Mouse (Mus musculus): ENCODE data around the gene Stard5.
A peak's percentile ranks its signal among the peaks of the same experiment; 100 is the strongest.

The Stard5 gene

DNA sequence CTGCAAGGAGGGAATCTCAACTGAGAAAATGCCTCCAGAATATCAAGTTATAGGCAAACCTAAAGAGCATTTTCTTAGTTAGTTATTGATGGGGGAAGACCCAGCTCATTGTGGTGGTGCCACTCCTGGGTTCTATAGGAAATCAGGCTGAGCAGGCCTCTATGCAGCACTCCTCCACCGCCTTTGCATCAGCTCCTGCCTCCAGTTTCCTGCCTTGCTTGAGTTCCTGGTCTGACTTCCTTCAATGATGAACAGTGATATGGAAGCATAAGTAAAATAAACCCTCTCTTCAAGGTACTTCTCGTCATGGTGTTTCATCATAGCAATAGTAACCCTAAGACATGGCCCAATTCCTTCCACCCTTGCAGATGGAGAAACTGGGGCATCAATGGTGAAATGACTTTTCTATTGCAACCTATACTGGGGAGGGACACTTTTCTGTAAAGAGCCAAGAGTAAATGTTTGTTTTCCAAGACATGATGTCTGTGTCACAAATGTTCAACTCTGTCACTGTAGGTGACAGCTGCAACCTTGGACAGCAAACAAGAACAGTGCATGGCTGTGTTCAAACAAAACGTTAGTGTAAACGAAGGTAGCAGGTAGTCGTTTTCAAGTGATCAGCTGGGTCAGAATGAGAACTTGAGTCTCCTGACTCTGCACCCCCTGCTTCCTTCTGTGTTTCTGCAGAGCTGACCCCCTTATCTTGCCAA, 36.3 kb downstream of the Stard5 start:
- no peak for DNase-seq

DNA sequence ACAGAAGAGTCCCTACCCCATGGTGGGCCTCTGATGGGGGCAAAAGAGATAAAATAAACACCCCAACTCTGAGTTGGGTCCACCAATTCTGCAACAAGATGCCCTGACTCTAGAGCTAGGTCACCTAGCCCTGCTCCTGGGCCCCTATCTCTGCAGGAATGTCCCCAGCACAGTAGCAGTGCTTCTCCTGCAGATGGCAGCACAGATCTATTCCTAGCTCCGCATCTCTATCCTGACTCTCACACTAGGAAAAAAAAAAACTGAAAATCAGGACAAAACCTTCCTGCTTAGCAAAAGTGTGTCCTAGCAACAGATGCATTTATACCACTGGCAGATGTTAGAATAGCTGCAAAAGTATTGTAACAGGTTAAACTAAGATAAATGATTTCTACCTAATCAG, 37.0 kb downstream of the Stard5 start:
- DNase-seq: no peak

DNA sequence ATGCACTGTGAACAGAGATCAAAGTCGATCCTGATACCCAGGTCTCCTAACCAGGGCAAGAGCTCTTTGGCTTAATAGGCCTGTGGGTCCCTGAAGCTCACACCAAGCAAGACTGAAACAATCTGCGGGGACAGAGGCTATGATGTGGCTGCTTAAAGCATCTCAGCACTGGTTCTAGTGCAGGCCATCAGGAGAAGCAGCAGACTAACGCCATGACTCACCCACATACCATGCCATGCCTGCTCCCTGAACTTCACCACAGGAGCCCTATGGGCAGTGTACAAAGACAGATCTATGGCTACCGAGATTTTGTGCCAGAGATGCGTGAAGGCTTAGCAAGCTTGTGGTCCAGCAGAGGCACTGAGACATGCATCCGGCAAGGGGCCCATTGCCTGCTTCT, 39.8 kb downstream of the Stard5 start:
- no peak for DNase-seq

DNA sequence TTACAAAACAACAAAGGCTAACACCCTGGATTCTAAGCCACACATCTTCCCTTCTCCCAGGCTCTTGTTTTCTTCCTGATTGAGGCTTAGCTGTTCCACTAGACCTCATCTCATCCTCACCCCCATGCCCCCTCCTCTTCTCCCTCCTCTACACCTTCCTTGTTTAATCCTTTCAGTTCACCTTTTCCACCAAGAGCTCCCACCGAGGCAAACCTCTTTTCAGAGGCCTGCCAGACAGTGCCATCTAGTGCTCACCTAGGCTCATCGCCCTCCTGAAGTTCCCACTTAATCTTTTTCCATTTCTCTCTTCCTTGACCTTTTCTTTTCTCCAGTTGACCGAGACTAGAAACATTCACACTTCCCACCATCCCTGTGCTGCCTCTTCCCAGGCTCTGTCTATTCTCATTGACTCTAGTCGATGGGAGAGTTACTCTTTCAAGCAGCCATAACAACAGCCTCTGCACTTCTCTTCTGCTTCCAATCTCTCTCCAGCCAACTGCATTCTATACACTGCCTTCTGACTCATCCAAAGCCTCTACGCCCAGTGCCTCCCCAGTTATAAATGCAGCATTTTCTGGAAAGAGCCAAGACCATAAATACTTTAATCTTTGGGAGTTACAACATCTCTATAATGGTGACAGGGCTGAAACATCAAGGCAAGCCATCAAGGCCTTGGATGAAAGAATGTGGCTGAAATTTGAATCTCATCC, 43.9 kb downstream of the Stard5 start:
- peak in 1 of 2 experiments; percentile 32 for DNase-seq

GRCm38 (mm10) chr7:83677296-83677695, 45.5 kb downstream of the Stard5 start:
- no peak for DNase-seq

- DNase-seq: no peak
Measured at GRCm38 (mm10) chr7:83678506-83678905, 46.7 kb downstream of the Stard5 start.

GRCm38 (mm10) chr7:83682640-83683274, 51.0 kb downstream of the Stard5 start:
- no peak for DNase-seq

- no peak for DNase-seq
Measured at GRCm38 (mm10) chr7:83695449-83696212, 63.9 kb downstream of the Stard5 start.

DNA sequence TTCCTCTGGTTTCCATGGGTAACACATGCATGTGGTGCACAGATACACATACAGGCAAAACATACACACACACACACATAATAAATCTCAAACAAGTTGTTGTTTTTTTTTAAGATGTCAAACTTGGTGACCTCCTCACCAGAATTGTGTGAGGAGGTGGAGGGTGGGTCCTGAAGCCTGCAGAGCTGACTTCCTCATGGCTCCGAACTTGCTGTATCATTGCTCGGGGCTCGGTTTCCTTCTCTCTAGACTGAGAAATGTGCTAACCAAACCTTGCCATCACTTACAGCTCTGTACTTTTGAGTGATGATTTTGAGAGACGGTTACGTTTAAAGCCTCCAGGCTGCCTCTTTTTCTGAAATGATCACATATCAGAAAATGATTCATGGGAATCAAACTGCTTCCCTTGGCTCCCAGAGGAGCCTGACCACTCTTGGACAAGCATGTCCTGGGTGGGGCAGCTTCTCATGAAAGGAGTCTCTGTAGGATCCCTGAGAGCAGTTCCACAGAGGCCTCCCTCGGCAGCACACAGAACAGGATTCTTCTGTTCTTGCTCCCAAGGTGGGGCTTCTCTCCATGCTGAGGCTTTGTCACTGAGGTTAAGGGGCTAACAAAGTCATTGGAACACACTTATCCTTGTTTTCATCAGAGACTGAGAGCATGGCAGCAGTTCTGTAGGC, 67.4 kb downstream of the Stard5 start:
- no peak for DNase-seq

Measured in thymus, adult 18-20 months (tissue).